Mouse (Mus musculus): ENCODE data around the gene Olfr878. TPM values are rescaled to one million over a fixed set of nuclear protein-coding genes. Genes with fewer than 3 reads are reported as not detected.

Gene Olfr878
- polyA plus RNA-seq (2014; fragmentation: Illumina TruSeq; extraction: RNeasy Lipid Tissue Mini Kit (QIAGEN cat#74804); ENCODE audit: low read depth, low replicate concordance): not detected

DNA sequence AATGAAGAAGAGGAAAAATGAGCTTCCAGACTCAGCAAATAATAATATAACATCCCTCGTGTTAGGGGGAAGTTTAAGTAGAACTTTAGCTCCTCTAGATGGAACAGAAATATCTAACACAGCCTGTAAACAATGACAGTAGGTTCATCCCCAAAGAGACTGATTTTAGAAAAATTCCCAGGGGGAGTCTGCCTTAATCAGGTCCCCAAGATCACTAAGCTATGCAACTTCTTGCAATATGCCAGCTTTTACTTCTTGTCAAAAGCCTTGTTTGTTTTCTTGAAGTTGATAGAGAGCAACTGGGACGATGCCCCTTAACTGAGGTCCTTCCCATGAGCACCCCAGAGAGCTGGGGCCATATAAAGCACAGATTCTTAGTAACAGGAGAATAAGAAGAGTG lies at the start of gene Olfr878:
Gene Olfr878 (plus strand): TSS at position 301 of the 400 bp plus-strand sequence.

GRCm38 (mm10) chr9:37896661-37897060 lies 21.0 kb upstream of the Olfr878 start, which contains the start of gene Olfr145:
Gene Olfr145 (plus strand): TSS chr9:37896724.

Other genes with a start within 250 kb of the Olfr878 start
- not detected for gene Panx3, start 248.6 kb upstream of the Olfr878 start, polyA plus RNA-seq (2014; fragmentation: Illumina TruSeq; extraction: RNeasy Lipid Tissue Mini Kit (QIAGEN cat#74804); ENCODE audit: low read depth, low replicate concordance)
- gene Olfr160, start 201.6 kb upstream of the Olfr878 start, polyA plus RNA-seq (2014; fragmentation: Illumina TruSeq; extraction: RNeasy Lipid Tissue Mini Kit (QIAGEN cat#74804); ENCODE audit: low read depth, low replicate concordance): not detected
- not detected for gene Olfr874, start 172.7 kb upstream of the Olfr878 start, polyA plus RNA-seq (2014; fragmentation: Illumina TruSeq; extraction: RNeasy Lipid Tissue Mini Kit (QIAGEN cat#74804); ENCODE audit: low read depth, low replicate concordance)
- not detected for gene Olfr875, start 146.0 kb upstream of the Olfr878 start, polyA plus RNA-seq (2014; fragmentation: Illumina TruSeq; extraction: RNeasy Lipid Tissue Mini Kit (QIAGEN cat#74804); ENCODE audit: low read depth, low replicate concordance)
- not detected for gene Olfr876, start 114.8 kb upstream of the Olfr878 start, polyA plus RNA-seq (2014; fragmentation: Illumina TruSeq; extraction: RNeasy Lipid Tissue Mini Kit (QIAGEN cat#74804); ENCODE audit: low read depth, low replicate concordance)
- not detected for gene Olfr877, start 63.6 kb upstream of the Olfr878 start, polyA plus RNA-seq (2014; fragmentation: Illumina TruSeq; extraction: RNeasy Lipid Tissue Mini Kit (QIAGEN cat#74804); ENCODE audit: low read depth, low replicate concordance)
- gene Olfr145, start 21.1 kb upstream of the Olfr878 start, polyA plus RNA-seq (2014; fragmentation: Illumina TruSeq; extraction: RNeasy Lipid Tissue Mini Kit (QIAGEN cat#74804); ENCODE audit: low read depth, low replicate concordance): not detected
- not detected for gene Olfr881, start 74.0 kb downstream of the Olfr878 start, polyA plus RNA-seq (2014; fragmentation: Illumina TruSeq; extraction: RNeasy Lipid Tissue Mini Kit (QIAGEN cat#74804); ENCODE audit: low read depth, low replicate concordance)
- not detected for gene Olfr883, start 108.0 kb downstream of the Olfr878 start, polyA plus RNA-seq (2014; fragmentation: Illumina TruSeq; extraction: RNeasy Lipid Tissue Mini Kit (QIAGEN cat#74804); ENCODE audit: low read depth, low replicate concordance)
- gene Olfr884, start 128.7 kb downstream of the Olfr878 start, polyA plus RNA-seq (2014; fragmentation: Illumina TruSeq; extraction: RNeasy Lipid Tissue Mini Kit (QIAGEN cat#74804); ENCODE audit: low read depth, low replicate concordance): not detected
- not detected for gene Olfr885, start 143.5 kb downstream of the Olfr878 start, polyA plus RNA-seq (2014; fragmentation: Illumina TruSeq; extraction: RNeasy Lipid Tissue Mini Kit (QIAGEN cat#74804); ENCODE audit: low read depth, low replicate concordance)
- gene Olfr887, start 166.2 kb downstream of the Olfr878 start, polyA plus RNA-seq (2014; fragmentation: Illumina TruSeq; extraction: RNeasy Lipid Tissue Mini Kit (QIAGEN cat#74804); ENCODE audit: low read depth, low replicate concordance): not detected
- not detected for gene Olfr888, start 190.3 kb downstream of the Olfr878 start, polyA plus RNA-seq (2014; fragmentation: Illumina TruSeq; extraction: RNeasy Lipid Tissue Mini Kit (QIAGEN cat#74804); ENCODE audit: low read depth, low replicate concordance)
- gene Olfr889, start 197.4 kb downstream of the Olfr878 start, polyA plus RNA-seq (2014; fragmentation: Illumina TruSeq; extraction: RNeasy Lipid Tissue Mini Kit (QIAGEN cat#74804); ENCODE audit: low read depth, low replicate concordance): not detected
- not detected for gene Olfr890, start 224.7 kb downstream of the Olfr878 start, polyA plus RNA-seq (2014; fragmentation: Illumina TruSeq; extraction: RNeasy Lipid Tissue Mini Kit (QIAGEN cat#74804); ENCODE audit: low read depth, low replicate concordance)